Mouse (Mus musculus): ENCODE results near the gene Myo15. TPM values are rescaled to one million over a fixed set of nuclear protein-coding genes. Genes with fewer than 3 reads are reported as not detected.

The Myo15 gene
- polyA plus RNA-seq, 1 experiment: 0.14 TPM

- WGBS: 92% methylated on average over 1 of the region's 1 CpGs
- Histone ChIP-seq H3K4me1 (ENCODE audit: control insufficient read depth, insufficient read depth, low read length) (peaks cover 5% of the 10 kb centered on the region; the same call in 1 of the 2 replicates), H3K27me3 (replicated peaks; ENCODE audit: control insufficient read depth, insufficient read depth, low read length) (no peaks in the 10 kb centered on the region), H3K36me3 (ENCODE audit: control insufficient read depth, insufficient read depth, low read length) (peaks cover 2% of the 10 kb centered on the region; the same call in 1 of the 2 replicates), H3K27ac (ENCODE audit: insufficient read depth, low read depth, low read length) (no peak overlapping the region), H3K4me3 (ENCODE audit: insufficient read depth, low read depth, low read length) (no peak overlapping the region)
- TF ChIP-seq POLR2A (IDR thresholded peaks at IDR 0.05; ENCODE audit: low read depth, low read length) (no peak), CTCF (conservative IDR thresholded peaks at IDR 0.05; ENCODE audit: insufficient read depth, insufficient read length, low read depth, low read length) (no peak; the same call in 1 of the 2 replicates)
- peak; percentile 35 for DNase-seq
These were observed 11.2 kb upstream of the Myo15 start for GRCm38 (mm10) chr11:60457973-60458372.

GRCm38 (mm10) chr11:60465943-60466380 is 3.2 kb upstream of the Myo15 start:
- H3K27me3 ChIP-seq (replicated peaks; ENCODE audit: control insufficient read depth, insufficient read depth, low read length): no peaks in the 10 kb centered on the region
- peak; percentile 93 for DNase-seq

GRCm38 (mm10) chr11:60470743-60471142 is 1.6 kb downstream of the Myo15 start:
- peaks cover 8% of the 10 kb centered on the region; the same call in 1 of the 2 replicates for H3K4me1 ChIP-seq (ENCODE audit: control insufficient read depth, insufficient read depth, low read length)
- H3K4me3 ChIP-seq (ENCODE audit: insufficient read depth, low read depth, low read length): no peak overlapping the region
- H3K27ac ChIP-seq (ENCODE audit: insufficient read depth, low read depth, low read length): no peak overlapping the region
- no peak for DNase-seq
- TF ChIP-seq POLR2A (IDR thresholded peaks at IDR 0.05; ENCODE audit: low read depth, low read length) (no peak), CTCF (conservative IDR thresholded peaks at IDR 0.05; ENCODE audit: insufficient read depth, insufficient read length, low read depth, low read length) (no peak)
- 84% methylated on average over 9 of the region's 9 CpGs for WGBS
- H3K27me3 ChIP-seq (replicated peaks; ENCODE audit: control insufficient read depth, insufficient read depth, low read length): no peaks in the 10 kb centered on the region
- no peaks in the 10 kb centered on the region for H3K36me3 ChIP-seq (ENCODE audit: control insufficient read depth, insufficient read depth, low read length)

More at GRCm38 (mm10) chr11:60465943-60466380, 3.2 kb upstream of the Myo15 start:
- TF ChIP-seq POLR2A (IDR thresholded peaks at IDR 0.05; ENCODE audit: low read depth, low read length) (no peak), CTCF (conservative IDR thresholded peaks at IDR 0.05; ENCODE audit: insufficient read depth, insufficient read length, low read depth, low read length) (peak; percentile 68)
- WGBS: 52% methylated on average over 2 of the region's 2 CpGs
- Histone ChIP-seq H3K36me3 (ENCODE audit: control insufficient read depth, insufficient read depth, low read length) (peaks cover 2% of the 10 kb centered on the region; the same call in 1 of the 2 replicates), H3K27ac (ENCODE audit: insufficient read depth, low read depth, low read length) (peak overlapping the region; percentile 54; the same call in 1 of the 2 replicates), H3K4me3 (ENCODE audit: insufficient read depth, low read depth, low read length) (no peak overlapping the region), H3K4me1 (ENCODE audit: control insufficient read depth, insufficient read depth, low read length) (peaks cover 14% of the 10 kb centered on the region; the same call in 1 of the 2 replicates)

GRCm38 (mm10) chr11:60474534-60474933 is 5.4 kb downstream of the Myo15 start:
- 87% methylated on average over 5 of the region's 5 CpGs for WGBS
- Histone ChIP-seq H3K27me3 (replicated peaks; ENCODE audit: control insufficient read depth, insufficient read depth, low read length) (no peaks in the 10 kb centered on the region), H3K4me1 (ENCODE audit: control insufficient read depth, insufficient read depth, low read length) (no peaks in the 10 kb centered on the region), H3K36me3 (ENCODE audit: control insufficient read depth, insufficient read depth, low read length) (no peaks in the 10 kb centered on the region), H3K4me3 (ENCODE audit: insufficient read depth, low read depth, low read length) (no peak overlapping the region), H3K27ac (ENCODE audit: insufficient read depth, low read depth, low read length) (no peak overlapping the region)
- TF ChIP-seq CTCF (conservative IDR thresholded peaks at IDR 0.05; ENCODE audit: insufficient read depth, insufficient read length, low read depth, low read length) (no peak), POLR2A (IDR thresholded peaks at IDR 0.05; ENCODE audit: low read depth, low read length) (no peak)
- DNase-seq: no peak

- Histone ChIP-seq H3K27me3 (replicated peaks; ENCODE audit: control insufficient read depth, insufficient read depth, low read length) (no peaks in the 10 kb centered on the region), H3K4me3 (ENCODE audit: insufficient read depth, low read depth, low read length) (no peak overlapping the region), H3K27ac (ENCODE audit: insufficient read depth, low read depth, low read length) (no peak overlapping the region), H3K4me1 (ENCODE audit: control insufficient read depth, insufficient read depth, low read length) (no peaks in the 10 kb centered on the region), H3K36me3 (ENCODE audit: control insufficient read depth, insufficient read depth, low read length) (no peaks in the 10 kb centered on the region)
- TF ChIP-seq CTCF (conservative IDR thresholded peaks at IDR 0.05; ENCODE audit: insufficient read depth, insufficient read length, low read depth, low read length): no peak
- no peak for TF ChIP-seq POLR2A (IDR thresholded peaks at IDR 0.05; ENCODE audit: low read depth, low read length)
- DNase-seq: no peak
- 61% methylated on average over 5 of the region's 5 CpGs for WGBS
These were observed 6.7 kb downstream of the Myo15 start for GRCm38 (mm10) chr11:60475668-60476362.

GRCm38 (mm10) chr11:60478121-60478520 is 9.0 kb downstream of the Myo15 start:
- Histone ChIP-seq H3K27me3 (replicated peaks; ENCODE audit: control insufficient read depth, insufficient read depth, low read length) (no peaks in the 10 kb centered on the region), H3K27ac (ENCODE audit: insufficient read depth, low read depth, low read length) (no peak overlapping the region), H3K36me3 (ENCODE audit: control insufficient read depth, insufficient read depth, low read length) (no peaks in the 10 kb centered on the region), H3K4me1 (ENCODE audit: control insufficient read depth, insufficient read depth, low read length) (no peaks in the 10 kb centered on the region), H3K4me3 (ENCODE audit: insufficient read depth, low read depth, low read length) (no peak overlapping the region)
- no peak for TF ChIP-seq POLR2A (IDR thresholded peaks at IDR 0.05; ENCODE audit: low read depth, low read length)
- no peak for TF ChIP-seq CTCF (conservative IDR thresholded peaks at IDR 0.05; ENCODE audit: insufficient read depth, insufficient read length, low read depth, low read length)
- no peak for DNase-seq
- WGBS: 43% methylated on average over 17 of the region's 17 CpGs

- WGBS: 72% methylated on average over 3 of the region's 3 CpGs
- Histone ChIP-seq H3K4me3 (ENCODE audit: insufficient read depth, low read depth, low read length) (no peak overlapping the region), H3K27me3 (replicated peaks; ENCODE audit: control insufficient read depth, insufficient read depth, low read length) (no peaks in the 10 kb centered on the region), H3K4me1 (ENCODE audit: control insufficient read depth, insufficient read depth, low read length) (no peaks in the 10 kb centered on the region), H3K27ac (ENCODE audit: insufficient read depth, low read depth, low read length) (no peak overlapping the region), H3K36me3 (ENCODE audit: control insufficient read depth, insufficient read depth, low read length) (no peaks in the 10 kb centered on the region)
- TF ChIP-seq POLR2A (IDR thresholded peaks at IDR 0.05; ENCODE audit: low read depth, low read length) (no peak), CTCF (conservative IDR thresholded peaks at IDR 0.05; ENCODE audit: insufficient read depth, insufficient read length, low read depth, low read length) (no peak)
- DNase-seq: no peak
These were observed 17.1 kb downstream of the Myo15 start for GRCm38 (mm10) chr11:60486267-60486666.
